Mouse (Mus musculus): ENCODE measurements around the gene Klf2.

- TF ChIP-seq CTCF (IDR thresholded peaks at IDR 0.05; ENCODE audit: extremely low read depth, insufficient read depth, low read length) (no peak), POLR2A (IDR thresholded peaks at IDR 0.05; ENCODE audit: extremely low read depth, insufficient read depth, low read length) (no peak)
Observed at GRCm38 (mm10) chr8:72329116-72329515, 10.3 kb downstream of the Klf2 start.
